Mouse (Mus musculus): ENCODE data around the gene Polr2a. TPM values are rescaled to one million over a fixed set of nuclear protein-coding genes. Genes with fewer than 3 reads are reported as not detected.

Polr2a gene
- polyA plus RNA-seq, 1 experiment from 2014 or later: 17.5 TPM

DNA sequence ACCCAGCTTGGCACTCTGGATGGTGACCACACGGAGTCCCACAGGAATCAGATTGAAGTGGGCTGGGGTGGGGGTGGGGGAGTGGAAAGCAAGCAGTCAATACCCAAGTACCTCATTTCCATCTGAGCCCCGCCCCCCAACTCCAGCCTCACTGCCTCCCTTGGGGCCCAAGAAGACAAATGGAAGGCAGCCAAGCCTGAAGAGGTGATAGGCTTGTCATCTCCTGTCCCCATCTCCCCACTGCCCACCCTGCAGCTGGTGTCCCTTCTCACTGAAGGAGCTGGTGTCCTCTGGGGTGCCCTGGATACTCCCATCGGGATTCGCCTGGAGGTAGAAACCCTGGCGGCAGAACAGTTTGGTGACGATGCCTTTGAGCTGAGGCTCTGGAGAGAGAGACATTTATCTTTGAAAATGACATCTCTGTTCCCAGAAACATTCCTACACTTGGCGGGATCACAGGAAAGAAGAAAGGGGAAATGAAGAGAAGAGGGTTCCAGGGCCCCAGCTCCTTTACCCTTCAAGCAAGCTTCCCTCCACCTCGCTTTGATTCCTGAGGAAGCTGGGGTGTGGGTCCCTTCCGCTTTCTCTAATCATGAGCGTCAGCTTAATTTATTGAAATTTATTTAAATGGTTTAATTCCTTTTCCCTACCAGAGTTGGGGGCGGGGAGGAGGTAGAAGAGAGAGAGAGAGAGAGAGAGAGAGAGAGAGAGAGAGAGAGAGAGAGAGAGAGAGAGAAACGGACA is 41.1 kb upstream of the Polr2a start:
- no peaks in the 10 kb centered on the region for H3K36me3 ChIP-seq
- 13% methylated on average over 12 of the region's 12 CpGs for WGBS
- peak overlapping the region; percentile 98 for H3K4me2 ChIP-seq (replicated peaks)
- H3K27ac ChIP-seq (replicated peaks): peak overlapping the region; percentile 98
- H3K9me3 ChIP-seq: no peaks in the 10 kb centered on the region
- peaks cover 3% of the 10 kb centered on the region for H3K27me3 ChIP-seq
- peak overlapping the region; percentile 68 for H3K4me3 ChIP-seq
- no peak for ATAC-seq (replicated peaks)
- H3K4me1 ChIP-seq: peaks cover 65% of the 10 kb centered on the region
- H3K9ac ChIP-seq (replicated peaks): peak overlapping the region; percentile 76

DNA sequence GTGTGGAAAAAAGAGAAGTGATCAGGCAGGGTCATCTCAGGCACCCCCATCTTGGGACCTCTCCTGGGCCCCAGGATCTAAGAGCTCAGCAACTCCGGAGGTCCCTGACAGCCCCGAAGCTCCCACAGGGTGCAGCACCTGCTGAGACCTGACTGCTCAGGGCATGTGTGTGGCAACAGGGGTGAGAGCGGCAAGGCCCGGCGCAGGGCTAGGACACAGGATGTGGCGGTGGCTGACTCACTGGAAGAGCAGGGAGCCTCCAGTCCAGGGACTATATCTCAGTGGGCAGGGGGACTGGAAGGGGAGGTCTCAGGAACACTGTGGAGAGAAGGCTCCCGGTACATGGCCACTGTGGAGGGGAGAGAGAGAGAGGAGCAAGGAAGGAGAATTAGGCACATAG is 39.5 kb upstream of the Polr2a start:
- H3K4me2 ChIP-seq (replicated peaks): no peak overlapping the region
- no peaks in the 10 kb centered on the region for H3K9me3 ChIP-seq
- no peak overlapping the region for H3K9ac ChIP-seq (replicated peaks)
- no peaks in the 10 kb centered on the region for H3K36me3 ChIP-seq
- peaks cover 49% of the 10 kb centered on the region for H3K4me1 ChIP-seq
- 80% methylated on average over 7 of the region's 7 CpGs for WGBS
- no peak overlapping the region for H3K27ac ChIP-seq (replicated peaks)
- no peak for ATAC-seq (replicated peaks)
- H3K27me3 ChIP-seq: peaks cover 7% of the 10 kb centered on the region; the same call in 1 of the 2 replicates
- H3K4me3 ChIP-seq: no peak overlapping the region

DNA sequence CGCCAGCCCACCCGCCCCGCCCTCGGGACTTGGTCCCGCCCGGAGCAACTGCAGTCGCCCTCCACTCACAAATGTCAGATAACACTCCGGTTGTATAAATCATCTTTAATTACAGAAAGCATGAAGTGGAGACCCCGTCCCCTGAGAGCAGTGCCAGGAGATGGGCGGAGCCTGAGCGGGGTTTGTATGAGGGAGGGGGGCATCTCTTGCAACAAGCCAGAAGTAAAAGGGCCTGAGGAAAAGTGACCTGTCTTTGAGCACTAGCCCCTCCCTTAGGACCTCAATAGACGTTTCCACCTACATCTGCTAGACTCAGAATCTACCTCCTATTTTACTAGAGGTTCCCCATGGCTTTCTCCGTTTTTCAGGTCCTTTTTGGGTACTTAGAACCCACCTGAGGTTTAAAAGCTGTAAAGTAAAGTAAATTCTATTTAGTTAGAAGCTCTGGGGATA is 37.6 kb upstream of the Polr2a start:
- Histone ChIP-seq H3K27ac (replicated peaks) (no peak overlapping the region), H3K4me2 (replicated peaks) (peak overlapping the region; percentile 75), H3K4me3 (peak overlapping the region; percentile 44), H3K36me3 (no peaks in the 10 kb centered on the region), H3K9me3 (no peaks in the 10 kb centered on the region), H3K9ac (replicated peaks) (no peak overlapping the region), H3K27me3 (peaks cover 7% of the 10 kb centered on the region; the same call in 1 of the 2 replicates), H3K4me1 (peaks cover 29% of the 10 kb centered on the region)
- WGBS: 2% methylated on average over 13 of the region's 13 CpGs
- ATAC-seq (replicated peaks): no peak

DNA sequence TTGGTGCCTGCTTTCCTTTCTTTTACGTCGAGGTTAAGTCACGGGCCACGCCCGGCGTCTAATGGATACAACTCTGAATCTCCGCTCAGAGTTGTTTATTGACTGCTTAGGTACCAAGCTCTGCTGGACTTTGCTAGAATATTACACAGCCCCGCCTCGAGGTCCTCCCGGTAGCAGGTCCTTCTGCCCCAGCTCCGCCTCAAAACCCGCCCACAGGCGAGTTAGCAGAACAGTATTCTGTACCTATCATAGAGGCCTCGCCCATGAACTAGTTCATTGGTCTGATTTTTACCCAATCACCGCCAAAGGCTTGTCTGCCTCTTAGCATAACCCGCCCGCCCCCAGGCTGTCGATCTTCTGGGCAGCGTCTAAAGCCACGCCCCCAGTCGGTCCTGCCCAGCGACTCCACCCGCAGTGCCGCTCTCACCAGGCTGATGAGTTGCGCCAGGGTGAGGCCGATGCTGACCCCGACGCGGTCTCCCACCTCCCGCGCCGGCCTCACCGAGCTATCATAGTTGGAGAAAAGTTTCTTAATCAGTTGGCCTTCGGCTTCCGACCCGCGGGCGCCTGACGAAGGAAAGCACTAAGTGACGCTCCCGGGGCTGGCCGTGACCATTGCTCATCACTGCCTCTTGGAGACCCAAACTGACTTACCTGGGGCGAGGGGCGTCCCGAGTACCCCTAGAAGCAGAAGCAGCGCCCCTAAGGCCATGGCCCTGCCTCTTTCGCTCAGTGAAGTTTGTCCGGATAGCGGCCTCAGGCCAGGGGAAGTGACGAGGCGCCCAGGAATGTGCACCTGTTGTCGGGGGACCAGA is 36.9 kb upstream of the Polr2a start, which contains the start of gene Chrnb1:
TSS of gene Chrnb1 (minus strand) at position 776 of the 815 bp plus-strand sequence.
- peak; percentile 95 for ATAC-seq (replicated peaks)
- H3K27ac ChIP-seq (replicated peaks): no peak within 1 kb of the TSS
- H3K36me3 ChIP-seq: no peaks in the 10 kb centered on the region
- WGBS: 2% methylated on average over 52 of the region's 52 CpGs
- H3K4me1 ChIP-seq: peaks cover 29% of the 10 kb centered on the region
- H3K4me3 ChIP-seq: peak within 1 kb of the TSS; percentile 44
- peak within 1 kb of the TSS; percentile 42 for H3K9ac ChIP-seq (replicated peaks)
- peak within 1 kb of the TSS; percentile 75 for H3K4me2 ChIP-seq (replicated peaks)
- H3K27me3 ChIP-seq: peaks cover 7% of the 10 kb centered on the region; the same call in 1 of the 2 replicates
- H3K9me3 ChIP-seq: no peaks in the 10 kb centered on the region

DNA sequence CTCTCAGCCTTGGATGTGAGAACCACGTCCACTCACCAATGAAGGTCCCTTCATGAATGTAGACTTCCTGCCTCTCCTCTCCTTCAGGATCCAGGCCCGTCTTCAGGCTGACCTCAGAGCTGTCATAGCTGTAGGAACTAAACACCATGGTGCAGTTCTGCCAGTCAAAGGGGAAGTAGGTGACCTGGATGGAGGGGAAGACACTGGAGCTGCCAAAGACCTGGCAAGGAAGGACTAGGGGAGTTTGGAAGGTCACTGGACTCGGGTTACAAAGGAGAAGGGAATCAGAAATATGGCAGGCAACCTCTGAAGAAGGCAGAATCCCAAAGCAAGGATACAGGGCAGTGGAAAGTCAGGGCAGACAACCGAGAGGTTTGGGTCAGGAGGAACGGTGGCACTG is 35.0 kb upstream of the Polr2a start:
- no peaks in the 10 kb centered on the region for H3K36me3 ChIP-seq
- ATAC-seq (replicated peaks): no peak
- 61% methylated on average over 5 of the region's 5 CpGs for WGBS
- peaks cover 13% of the 10 kb centered on the region for H3K4me1 ChIP-seq
- peaks cover 7% of the 10 kb centered on the region; the same call in 1 of the 2 replicates for H3K27me3 ChIP-seq
- H3K4me3 ChIP-seq: no peak overlapping the region
- no peak overlapping the region for H3K27ac ChIP-seq (replicated peaks)
- no peak overlapping the region for H3K4me2 ChIP-seq (replicated peaks)
- no peak overlapping the region for H3K9ac ChIP-seq (replicated peaks)
- H3K9me3 ChIP-seq: no peaks in the 10 kb centered on the region

DNA sequence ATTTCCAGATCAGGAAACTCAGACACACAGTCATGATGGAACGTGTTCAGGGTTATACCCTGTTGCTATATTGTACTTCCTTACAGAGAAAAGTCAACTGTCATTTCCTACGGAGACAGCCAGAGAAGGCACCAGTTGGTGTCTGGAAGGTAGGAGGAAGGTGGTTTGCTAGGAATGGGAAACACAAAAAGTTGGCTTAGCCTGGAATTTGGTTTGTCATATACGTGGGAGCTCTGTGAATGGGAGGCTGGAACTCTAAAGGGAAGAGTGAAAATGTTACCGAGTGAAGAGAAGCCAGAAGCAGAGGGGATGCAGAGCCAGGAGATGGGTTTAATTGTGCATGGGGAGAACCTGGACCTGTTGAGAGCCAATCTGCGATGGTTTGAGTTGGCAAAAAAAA is 33.0 kb upstream of the Polr2a start:
- H3K9me3 ChIP-seq: no peaks in the 10 kb centered on the region
- H3K4me2 ChIP-seq (replicated peaks): no peak overlapping the region
- H3K36me3 ChIP-seq: no peaks in the 10 kb centered on the region
- no peak for ATAC-seq (replicated peaks)
- H3K4me1 ChIP-seq: peaks cover 13% of the 10 kb centered on the region
- WGBS: 71% methylated on average over 5 of the region's 5 CpGs
- H3K27ac ChIP-seq (replicated peaks): no peak overlapping the region
- no peak overlapping the region for H3K9ac ChIP-seq (replicated peaks)
- H3K27me3 ChIP-seq: peaks cover 7% of the 10 kb centered on the region; the same call in 1 of the 2 replicates
- H3K4me3 ChIP-seq: no peak overlapping the region

DNA sequence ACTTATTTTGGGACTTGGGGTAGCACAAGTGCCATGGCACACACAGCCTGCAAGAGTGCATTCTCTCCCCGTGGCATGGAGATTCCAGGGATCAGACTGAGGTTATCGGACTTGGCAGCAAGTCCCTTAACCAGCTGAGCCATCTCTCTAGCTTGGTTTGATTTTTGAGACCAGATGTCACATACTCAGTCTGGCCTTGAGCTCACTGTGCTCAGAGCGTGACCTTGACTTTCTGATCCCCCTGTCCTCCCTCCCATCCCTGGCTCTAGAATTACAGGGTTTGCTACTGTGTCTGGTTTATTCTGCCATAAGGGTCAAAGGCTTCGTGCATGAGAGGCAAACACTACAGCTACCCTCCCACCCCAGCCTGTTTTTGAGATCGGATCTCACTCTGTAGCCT is 31.0 kb upstream of the Polr2a start:
- Histone ChIP-seq H3K9ac (replicated peaks) (no peak overlapping the region), H3K4me2 (replicated peaks) (no peak overlapping the region), H3K27me3 (peaks cover 5% of the 10 kb centered on the region; the same call in 1 of the 2 replicates), H3K27ac (replicated peaks) (no peak overlapping the region), H3K4me1 (no peaks in the 10 kb centered on the region), H3K9me3 (no peaks in the 10 kb centered on the region), H3K4me3 (no peak overlapping the region), H3K36me3 (no peaks in the 10 kb centered on the region)
- WGBS: 75% methylated on average over 5 of the region's 5 CpGs
- ATAC-seq (replicated peaks): no peak

DNA sequence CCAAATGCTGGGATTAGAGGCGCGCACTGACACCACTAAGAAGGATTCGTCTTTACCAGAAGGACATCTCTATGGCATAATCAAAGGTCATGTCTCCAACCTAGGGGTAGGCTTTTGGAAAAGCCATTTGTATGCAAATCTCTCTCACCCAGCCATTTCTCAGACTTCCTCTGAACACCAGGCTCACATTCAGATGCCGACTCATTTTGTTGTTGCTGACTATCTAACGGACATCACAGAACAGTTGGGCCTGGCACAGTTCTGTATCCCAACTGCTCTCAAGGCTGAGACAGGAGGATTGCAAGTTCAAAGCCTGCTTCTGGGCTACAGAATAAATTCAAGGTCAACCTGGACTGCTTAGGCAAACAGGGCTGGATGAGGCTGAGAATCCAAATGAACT is 28.9 kb upstream of the Polr2a start:
- 89% methylated on average over 5 of the region's 5 CpGs for WGBS
- H3K4me3 ChIP-seq: no peak overlapping the region
- no peaks in the 10 kb centered on the region for H3K4me1 ChIP-seq
- H3K27ac ChIP-seq (replicated peaks): no peak overlapping the region
- no peak overlapping the region for H3K9ac ChIP-seq (replicated peaks)
- H3K4me2 ChIP-seq (replicated peaks): no peak overlapping the region
- ATAC-seq (replicated peaks): no peak
- no peaks in the 10 kb centered on the region for H3K9me3 ChIP-seq
- no peaks in the 10 kb centered on the region for H3K27me3 ChIP-seq
- no peaks in the 10 kb centered on the region for H3K36me3 ChIP-seq

DNA sequence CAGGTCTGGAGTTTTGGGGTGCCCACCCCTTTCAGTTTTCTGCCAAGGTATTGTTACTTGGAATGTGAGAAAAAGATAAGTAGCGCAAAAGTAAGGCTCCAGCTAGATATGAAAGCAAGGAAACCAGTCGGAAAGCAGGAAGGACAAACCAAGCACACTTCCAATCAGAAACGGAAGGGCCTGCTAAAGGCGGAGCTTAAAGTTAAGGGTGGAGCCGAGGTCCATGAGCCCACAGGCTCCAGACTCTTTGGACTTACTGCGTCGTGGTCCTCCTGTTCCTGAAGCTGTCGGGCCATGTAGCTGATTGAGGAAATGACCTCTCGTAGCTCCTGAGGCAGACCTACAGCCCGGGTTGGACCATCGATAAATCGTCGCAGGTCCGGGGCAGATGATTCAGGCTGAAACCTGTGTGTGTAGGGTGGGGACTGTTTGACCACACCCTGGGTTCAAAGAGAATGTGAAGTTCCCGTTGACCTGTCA is 26.4 kb upstream of the Polr2a start:
- Histone ChIP-seq H3K36me3 (no peaks in the 10 kb centered on the region), H3K4me1 (no peaks in the 10 kb centered on the region), H3K4me2 (replicated peaks) (no peak overlapping the region), H3K27me3 (no peaks in the 10 kb centered on the region), H3K27ac (replicated peaks) (no peak overlapping the region), H3K4me3 (no peak overlapping the region), H3K9ac (replicated peaks) (no peak overlapping the region), H3K9me3 (no peaks in the 10 kb centered on the region)
- WGBS: 44% methylated on average over 15 of the region's 15 CpGs
- no peak for ATAC-seq (replicated peaks)

DNA sequence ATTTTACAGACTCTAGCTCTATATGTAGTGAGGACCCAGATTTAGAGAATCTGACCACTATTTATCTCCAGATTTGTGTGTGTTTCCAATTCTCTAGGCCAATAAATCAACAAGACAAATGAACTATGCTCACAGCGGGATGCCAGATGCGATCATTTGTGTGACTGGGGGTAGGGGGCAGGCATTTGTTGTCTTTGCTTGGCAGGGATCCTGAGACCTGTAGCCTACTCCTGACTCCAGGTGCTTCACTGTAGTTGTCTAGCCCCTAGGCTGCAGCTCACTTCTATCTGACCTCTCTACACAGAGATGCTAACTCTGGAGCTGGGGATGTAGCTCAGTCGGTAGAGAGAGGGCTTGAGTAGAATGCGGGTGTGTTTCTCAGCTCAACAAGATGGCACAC is 23.4 kb upstream of the Polr2a start:
- Histone ChIP-seq H3K27me3 (no peaks in the 10 kb centered on the region), H3K27ac (replicated peaks) (no peak overlapping the region), H3K4me1 (no peaks in the 10 kb centered on the region), H3K4me2 (replicated peaks) (no peak overlapping the region), H3K36me3 (peaks cover 6% of the 10 kb centered on the region), H3K9me3 (no peaks in the 10 kb centered on the region), H3K9ac (replicated peaks) (no peak overlapping the region), H3K4me3 (no peak overlapping the region)
- WGBS: 41% methylated on average over 4 of the region's 4 CpGs
- ATAC-seq (replicated peaks): no peak

DNA sequence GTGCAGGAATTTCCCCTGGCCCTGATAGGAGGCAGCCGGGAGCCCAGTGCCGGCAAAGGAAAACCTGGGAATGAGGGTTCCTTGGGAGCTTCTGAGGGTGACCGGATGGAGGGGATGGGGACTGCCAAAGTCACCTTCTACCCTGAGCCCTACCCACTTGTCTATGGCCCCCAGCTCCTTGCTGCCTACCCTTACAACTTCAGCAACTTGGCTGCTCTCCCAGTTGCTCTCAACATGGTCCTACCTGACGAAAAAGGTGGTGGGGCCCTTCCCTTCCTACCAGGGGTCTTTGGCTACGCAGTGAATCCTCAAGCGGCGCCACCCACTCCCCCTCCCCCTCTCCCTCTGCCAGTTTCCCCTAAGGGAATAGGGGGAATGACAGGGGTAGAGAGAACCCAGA is 20.5 kb upstream of the Polr2a start:
- H3K27me3 ChIP-seq: no peaks in the 10 kb centered on the region
- ATAC-seq (replicated peaks): no peak
- no peaks in the 10 kb centered on the region for H3K4me1 ChIP-seq
- WGBS: 59% methylated on average over 7 of the region's 7 CpGs
- H3K27ac ChIP-seq (replicated peaks): no peak overlapping the region
- no peak overlapping the region for H3K4me2 ChIP-seq (replicated peaks)
- H3K36me3 ChIP-seq: peaks cover 8% of the 10 kb centered on the region
- H3K4me3 ChIP-seq: no peak overlapping the region
- H3K9me3 ChIP-seq: no peaks in the 10 kb centered on the region
- H3K9ac ChIP-seq (replicated peaks): no peak overlapping the region

Measured in forebrain, embryonic 15.5 days (tissue).